22 mouse cellular contexts compared by ENCODE assay signal in the genomic region with DNA sequence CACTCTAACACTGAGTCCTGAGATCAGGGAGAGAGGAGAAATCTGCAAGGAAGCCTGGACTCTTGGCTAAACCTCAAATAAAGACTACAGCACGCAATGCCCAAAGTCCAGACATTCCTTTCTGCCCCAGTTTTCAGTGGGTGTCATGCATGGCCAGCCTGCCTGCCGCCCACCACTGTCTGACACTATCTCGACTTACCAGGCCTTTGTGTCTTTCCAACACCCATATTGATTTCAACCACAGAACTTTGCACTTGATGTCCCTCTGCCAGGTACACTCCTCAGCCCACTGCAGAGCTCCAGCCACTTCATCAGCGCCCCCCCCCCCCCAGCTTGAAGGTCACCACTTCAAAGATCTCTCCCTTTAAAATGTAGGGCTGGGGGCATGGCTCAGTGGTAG. TPM values are rescaled to one million over a fixed set of nuclear protein-coding genes. Genes with fewer than 3 reads are reported as not detected.
DNase-seq lines count a peak whose midpoint lies in the region; ATAC-seq and TF ChIP-seq lines count a peak whose summit lies in the region.
"Had no signal": no experiment of that assay in that cellular context is flagged by ENCODE, and none has a peak within 500 bp of the region (broad histone marks: within the 10 kb centered on the region; RNA-seq: fewer than 3 reads in every experiment).

No protein-coding gene starts in this region.

- no peaks in the 10 kb centered on the region for H3K9me3 ChIP-seq in kidney, postnatal 0 days (replicated peaks; ENCODE audit: low read length)
- no peaks in the 10 kb centered on the region for H3K9me3 ChIP-seq in liver, embryonic 16.5 days (replicated peaks; ENCODE audit: control insufficient read depth, low read length)
- H3K9me3 ChIP-seq in liver, embryonic 12.5 days (replicated peaks), result no peaks in the 10 kb centered on the region
- H3K9me3 ChIP-seq in neural tube, embryonic 12.5 days, result no peaks in the 10 kb centered on the region
- no peaks in the 10 kb centered on the region for H3K9me3 ChIP-seq in neural tube, embryonic 15.5 days (replicated peaks)
- H3K9me3 ChIP-seq: embryonic facial prominence, embryonic 10.5 days; embryonic facial prominence, embryonic 12.5 days; forebrain, embryonic 13.5 days; forebrain, embryonic 15.5 days; G1E had no signal

- H3K27me3 ChIP-seq in kidney, postnatal 0 days (ENCODE audit: insufficient read depth, low read length), result no peaks in the 10 kb centered on the region
- H3K27me3 ChIP-seq in liver, embryonic 16.5 days (ENCODE audit: control insufficient read depth, insufficient read depth, low read depth, low read length), result no peaks in the 10 kb centered on the region
- peaks cover 40% of the 10 kb centered on the region for H3K27me3 ChIP-seq in liver, embryonic 12.5 days (replicated peaks)
- peaks cover 3% of the 10 kb centered on the region; the same call in 1 of the 2 replicates for H3K27me3 ChIP-seq in neural tube, embryonic 12.5 days (replicated peaks)
- H3K27me3 ChIP-seq in neural tube, embryonic 15.5 days (replicated peaks), result peaks cover 20% of the 10 kb centered on the region
- H3K27me3 ChIP-seq: Patski had no signal

- H3K27ac ChIP-seq in kidney, postnatal 0 days, result no peak overlapping the region
- no peak overlapping the region for H3K27ac ChIP-seq in liver, embryonic 16.5 days (ENCODE audit: low read length)
- H3K27ac ChIP-seq in liver, embryonic 12.5 days, result no peak overlapping the region
- no peak overlapping the region for H3K27ac ChIP-seq in neural tube, embryonic 12.5 days
- H3K27ac ChIP-seq in neural tube, embryonic 15.5 days (replicated peaks), result no peak overlapping the region
- H3K27ac ChIP-seq: embryonic facial prominence, embryonic 10.5 days; embryonic facial prominence, embryonic 12.5 days; forebrain, embryonic 13.5 days; forebrain, embryonic 15.5 days had no signal

- TF ChIP-seq CTCF in kidney, postnatal 0 days (IDR thresholded peaks at IDR 0.05; ENCODE audit: low read depth), result no peak

- no peak overlapping the region for H3K9ac ChIP-seq in kidney, postnatal 0 days (ENCODE audit: low read depth, low read length)
- no peak overlapping the region for H3K9ac ChIP-seq in liver, embryonic 16.5 days (ENCODE audit: low read depth, low read length)
- no peak overlapping the region for H3K9ac ChIP-seq in liver, embryonic 12.5 days
- no peak overlapping the region for H3K9ac ChIP-seq in neural tube, embryonic 12.5 days
- no peak overlapping the region for H3K9ac ChIP-seq in neural tube, embryonic 15.5 days (replicated peaks)
- H3K9ac ChIP-seq: embryonic facial prominence, embryonic 12.5 days; forebrain, embryonic 13.5 days; forebrain, embryonic 15.5 days had no signal

- 0 out of 2 replicates have a peak, but pooled peaks have one; percentile 29 for ATAC-seq in kidney, postnatal 0 days (replicated peaks; ENCODE audit: low FRiP score, low read depth)
- peak; percentile 15; the same call in 1 of the 2 replicates for ATAC-seq in liver, embryonic 16.5 days (ENCODE audit: low read depth)
- no peak for ATAC-seq in liver, embryonic 12.5 days
- no peak for ATAC-seq in neural tube, embryonic 12.5 days (ENCODE audit: low FRiP score, low read depth)
- no peak for ATAC-seq in neural tube, embryonic 15.5 days (ENCODE audit: low FRiP score)
- no peak for ATAC-seq in inflammation-experienced regulatory T-cells, adult 6 months
- ATAC-seq: activated CD4-positive, CD25-positive, alpha-beta regulatory T cell, adult 4 months; CD4-positive, CD25-positive, alpha-beta regulatory T cell, adult 4 months; forebrain, embryonic 13.5 days; forebrain, embryonic 15.5 days; Patski had no signal

- no peak for DNase-seq in kidney, postnatal 0 days (ENCODE audit: low spot score)
- DNase-seq in kidney, adult 11 months, result no peak
- DNase-seq: adrenal gland, adult 8-10 months; cerebellum, adult 11-12 months; cerebellum, adult 9-10 months had no signal

- H3K4me1 ChIP-seq in kidney, postnatal 0 days (replicated peaks; ENCODE audit: insufficient read depth, low read length), result no peaks in the 10 kb centered on the region
- peaks cover 2% of the 10 kb centered on the region; the same call in 1 of the 2 replicates for H3K4me1 ChIP-seq in liver, embryonic 16.5 days (ENCODE audit: control insufficient read depth, low read depth, low read length)
- H3K4me1 ChIP-seq in liver, embryonic 12.5 days, result peaks cover 7% of the 10 kb centered on the region
- H3K4me1 ChIP-seq in neural tube, embryonic 12.5 days, result no peaks in the 10 kb centered on the region
- H3K4me1 ChIP-seq in neural tube, embryonic 15.5 days, result no peaks in the 10 kb centered on the region
- H3K4me1 ChIP-seq: embryonic facial prominence, embryonic 10.5 days; embryonic facial prominence, embryonic 12.5 days; forebrain, embryonic 13.5 days; forebrain, embryonic 15.5 days had no signal

- 41% methylated on average over 4 of the region's 4 CpGs for WGBS in kidney, postnatal 0 days
- 22% methylated on average over 4 of the region's 4 CpGs for WGBS in liver, embryonic 16.5 days (ENCODE audit: insufficient replicate concordance)
- WGBS in liver, embryonic 12.5 days (ENCODE audit: insufficient replicate concordance), result 41% methylated on average over 4 of the region's 4 CpGs
- 55% methylated on average over 4 of the region's 4 CpGs for WGBS in neural tube, embryonic 12.5 days
- 62% methylated on average over 4 of the region's 4 CpGs for WGBS in neural tube, embryonic 15.5 days

- H3K4me2 ChIP-seq in kidney, postnatal 0 days (ENCODE audit: low read length), result no peak overlapping the region
- H3K4me2 ChIP-seq in liver, embryonic 16.5 days (ENCODE audit: low read depth, low read length), result no peak overlapping the region
- H3K4me2 ChIP-seq in liver, embryonic 12.5 days, result no peak overlapping the region
- H3K4me2 ChIP-seq in neural tube, embryonic 12.5 days (replicated peaks), result no peak overlapping the region
- H3K4me2 ChIP-seq in neural tube, embryonic 15.5 days, result no peak overlapping the region
- H3K4me2 ChIP-seq: embryonic facial prominence, embryonic 12.5 days; forebrain, embryonic 13.5 days; forebrain, embryonic 15.5 days had no signal

- no peaks in the 10 kb centered on the region for H3K36me3 ChIP-seq in kidney, postnatal 0 days (ENCODE audit: insufficient read depth, low read length)
- no peaks in the 10 kb centered on the region for H3K36me3 ChIP-seq in liver, embryonic 16.5 days (ENCODE audit: control insufficient read depth, insufficient read depth)
- no peaks in the 10 kb centered on the region for H3K36me3 ChIP-seq in liver, embryonic 12.5 days
- H3K36me3 ChIP-seq in neural tube, embryonic 12.5 days, result no peaks in the 10 kb centered on the region
- H3K36me3 ChIP-seq in neural tube, embryonic 15.5 days, result no peaks in the 10 kb centered on the region
- H3K36me3 ChIP-seq: embryonic facial prominence, embryonic 10.5 days; embryonic facial prominence, embryonic 12.5 days; forebrain, embryonic 15.5 days; G1E had no signal

- H3K4me3 ChIP-seq in kidney, postnatal 0 days (replicated peaks; ENCODE audit: low read depth, low read length), result no peak overlapping the region
- H3K4me3 ChIP-seq in liver, embryonic 16.5 days (ENCODE audit: low read depth, low read length), result no peak overlapping the region
- no peak overlapping the region for H3K4me3 ChIP-seq in liver, embryonic 12.5 days
- H3K4me3 ChIP-seq in neural tube, embryonic 12.5 days, result 0 out of 2 replicates have a peak overlapping the region, but pooled peaks have one; percentile 0
- no peak overlapping the region for H3K4me3 ChIP-seq in neural tube, embryonic 15.5 days (replicated peaks)
- H3K4me3 ChIP-seq: embryonic facial prominence, embryonic 10.5 days; embryonic facial prominence, embryonic 12.5 days; forebrain, embryonic 13.5 days; forebrain, embryonic 15.5 days had no signal

RNA-seq across cellular contexts. Expression of gene A230050P20Rik, which starts 6.2 kb away (rescaled TPM):
- 7.6 and 11.5 TPM in 2 replicates for polyA plus RNA-seq in kidney, postnatal 0 days (2015; fragmentation: Nextera tagmentation; extraction: Ambion mirVana)
- 4.4 and 6.7 TPM in 2 replicates for polyA plus RNA-seq in liver, embryonic 16.5 days (2015; fragmentation: Nextera tagmentation; extraction: Ambion mirVana)
- 7.9 TPM in 2 replicates for polyA plus RNA-seq in liver, embryonic 12.5 days (2016; fragmentation: Nextera tagmentation; extraction: Ambion mirVana)
- 1.4 and 1.6 TPM in 2 replicates for polyA plus RNA-seq in neural tube, embryonic 12.5 days (2016; fragmentation: Nextera tagmentation; extraction: Ambion mirVana)
- 17.0 and 23.2 TPM in 2 replicates for polyA plus RNA-seq in neural tube, embryonic 15.5 days (2015; fragmentation: Nextera tagmentation; extraction: Ambion mirVana)
- polyA plus RNA-seq in inflammation-experienced regulatory T-cells, adult 6 months (2017; shearing (Covaris generic)), result 10 to 100 TPM in 2 of 3 experiments, 1 to 10 TPM in 1; 9.9 to 16.8 (median 14.3) TPM

RNA-seq across cellular contexts. Expression of gene Angptl6, which starts 17.3 kb away (rescaled TPM):
- 2.5 and 2.6 TPM in 2 replicates for polyA plus RNA-seq in kidney, postnatal 0 days (2015; fragmentation: Nextera tagmentation; extraction: Ambion mirVana)
- polyA plus RNA-seq in liver, embryonic 16.5 days (2015; fragmentation: Nextera tagmentation; extraction: Ambion mirVana), result 8.8 and 10.0 TPM in 2 replicates
- polyA plus RNA-seq in liver, embryonic 12.5 days (2016; fragmentation: Nextera tagmentation; extraction: Ambion mirVana), result 10.5 and 11.3 TPM in 2 replicates
- 5.8 and 6.7 TPM in 2 replicates for polyA plus RNA-seq in neural tube, embryonic 12.5 days (2016; fragmentation: Nextera tagmentation; extraction: Ambion mirVana)
- polyA plus RNA-seq in neural tube, embryonic 15.5 days (2015; fragmentation: Nextera tagmentation; extraction: Ambion mirVana), result 11.8 and 13.8 TPM in 2 replicates
- polyA plus RNA-seq in inflammation-experienced regulatory T-cells, adult 6 months (2017; shearing (Covaris generic)), result 1 to 10 TPM in 1 of 3 experiments, under 1 TPM in 2; 0.27 to 1.9 (median 0.63) TPM

RNA-seq across cellular contexts. Expression of gene Ppan, which starts 25.8 kb away (rescaled TPM):
- 56.3 and 57.9 TPM in 2 replicates for polyA plus RNA-seq in kidney, postnatal 0 days (2015; fragmentation: Nextera tagmentation; extraction: Ambion mirVana)
- polyA plus RNA-seq in liver, embryonic 16.5 days (2015; fragmentation: Nextera tagmentation; extraction: Ambion mirVana), result 42.9 and 46.2 TPM in 2 replicates
- 124 and 132 TPM in 2 replicates for polyA plus RNA-seq in liver, embryonic 12.5 days (2016; fragmentation: Nextera tagmentation; extraction: Ambion mirVana)
- 54.1 and 58.6 TPM in 2 replicates for polyA plus RNA-seq in neural tube, embryonic 12.5 days (2016; fragmentation: Nextera tagmentation; extraction: Ambion mirVana)
- 49.7 and 57.3 TPM in 2 replicates for polyA plus RNA-seq in neural tube, embryonic 15.5 days (2015; fragmentation: Nextera tagmentation; extraction: Ambion mirVana)
- 10 to 100 TPM; 16.1 to 28.8 (median 24.2) TPM for polyA plus RNA-seq in inflammation-experienced regulatory T-cells, adult 6 months (2017; shearing (Covaris generic))

RNA-seq across cellular contexts. Expression of gene Eif3g, which starts 36.2 kb away (rescaled TPM):
- 234 and 243 TPM in 2 replicates for polyA plus RNA-seq in kidney, postnatal 0 days (2015; fragmentation: Nextera tagmentation; extraction: Ambion mirVana)
- 149 and 161 TPM in 2 replicates for polyA plus RNA-seq in liver, embryonic 16.5 days (2015; fragmentation: Nextera tagmentation; extraction: Ambion mirVana)
- 303 and 313 TPM in 2 replicates for polyA plus RNA-seq in liver, embryonic 12.5 days (2016; fragmentation: Nextera tagmentation; extraction: Ambion mirVana)
- polyA plus RNA-seq in neural tube, embryonic 12.5 days (2016; fragmentation: Nextera tagmentation; extraction: Ambion mirVana), result 301 and 309 TPM in 2 replicates
- 260 and 274 TPM in 2 replicates for polyA plus RNA-seq in neural tube, embryonic 15.5 days (2015; fragmentation: Nextera tagmentation; extraction: Ambion mirVana)
- 100 to 1,000 TPM; 159 to 219 (median 191) TPM for polyA plus RNA-seq in inflammation-experienced regulatory T-cells, adult 6 months (2017; shearing (Covaris generic))

RNA-seq across cellular contexts. Expression of gene Rdh8, which starts 43.9 kb away (rescaled TPM):
- polyA plus RNA-seq in kidney, postnatal 0 days (2015; fragmentation: Nextera tagmentation; extraction: Ambion mirVana), result not detected in 2 replicates
- not detected in 2 replicates for polyA plus RNA-seq in liver, embryonic 16.5 days (2015; fragmentation: Nextera tagmentation; extraction: Ambion mirVana)
- not detected in 2 replicates for polyA plus RNA-seq in liver, embryonic 12.5 days (2016; fragmentation: Nextera tagmentation; extraction: Ambion mirVana)
- polyA plus RNA-seq in neural tube, embryonic 12.5 days (2016; fragmentation: Nextera tagmentation; extraction: Ambion mirVana), result not detected in 2 replicates
- polyA plus RNA-seq in neural tube, embryonic 15.5 days (2015; fragmentation: Nextera tagmentation; extraction: Ambion mirVana), result not detected in 2 replicates
- polyA plus RNA-seq in inflammation-experienced regulatory T-cells, adult 6 months (2017; shearing (Covaris generic)), result not detected
- polyA plus RNA-seq: activated CD4-positive, CD25-positive, alpha-beta regulatory T cell, adult 4 months; CD4-positive, CD25-positive, alpha-beta regulatory T cell, adult 4 months; cerebellum, adult 2 months; cortical plate, adult 2 months; embryonic facial prominence, embryonic 10.5 days; embryonic facial prominence, embryonic 12.5 days; embryonic facial prominence, embryonic 14.5 days; forebrain, embryonic 11.5 days; forebrain, embryonic 13.5 days; forebrain, embryonic 15.5 days; G1E; Patski had no signal

Comparison
In these comparisons a context has a peak if more than half of its experiments do, and no peak if none do; other contexts are left out.
1. ATAC-seq: peak in kidney, postnatal 0 days (single experiment) and liver, embryonic 16.5 days (single experiment); none in liver, embryonic 12.5 days (single experiment), neural tube, embryonic 12.5 days (single experiment), neural tube, embryonic 15.5 days (single experiment) and inflammation-experienced regulatory T-cells, adult 6 months (single experiment).